Mouse (Mus musculus): Measurements from ENCODE around the gene Hist1h4k. TPM values are rescaled to one million over a fixed set of nuclear protein-coding genes. Genes with fewer than 3 reads are reported as not detected.
"Not testable (repeated sequence)": the region's sequence is repeated elsewhere in the genome, so short reads cannot be mapped to it uniquely, and the experiment has no call there.

Hist1h4k gene
- polyA plus RNA-seq, 1 experiment from 2014 or later = 2.7 TPM

DNA sequence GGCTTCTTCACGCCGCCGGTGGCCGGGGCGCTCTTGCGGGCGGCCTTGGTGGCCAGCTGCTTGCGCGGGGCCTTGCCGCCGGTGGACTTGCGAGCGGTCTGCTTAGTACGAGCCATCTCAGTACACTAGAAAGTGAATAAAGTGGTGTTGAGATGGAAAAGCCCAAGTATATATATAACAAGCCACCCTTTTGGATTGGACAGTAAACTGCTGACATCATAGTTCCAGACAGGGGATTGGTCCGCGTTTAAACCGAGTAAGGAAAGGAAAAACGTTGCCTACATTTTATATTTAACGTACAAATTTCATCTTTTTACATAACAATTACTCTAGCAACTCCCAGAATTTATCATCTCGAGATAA lies 32.9 kb upstream of the Hist1h4k start, which contains the start of gene Hist1h3i:
Gene Hist1h3i (minus strand): TSS at position 116 of the 363 bp plus-strand sequence.
- peak; percentile 85 for ATAC-seq (ENCODE audit: low FRiP score)
- H3K4me3 ChIP-seq (replicated peaks) = peak within 1 kb of the TSS; percentile 41
- no peaks in the 10 kb centered on the region for H3K36me3 ChIP-seq
- peak within 1 kb of the TSS; percentile 72 for H3K4me2 ChIP-seq
- under 1% methylated on average over 15 of the region's 20 CpGs for WGBS
- H3K9ac ChIP-seq (replicated peaks) = peak within 1 kb of the TSS; percentile 45; the same call in 1 of the 2 replicates
- no peaks in the 10 kb centered on the region for H3K9me3 ChIP-seq (replicated peaks)
- peaks cover 43% of the 10 kb centered on the region for H3K4me1 ChIP-seq
- H3K27ac ChIP-seq (replicated peaks) = peak within 1 kb of the TSS; percentile 72
- H3K27me3 ChIP-seq (replicated peaks) = peaks cover 6% of the 10 kb centered on the region; the same call in 1 of the 2 replicates

DNA sequence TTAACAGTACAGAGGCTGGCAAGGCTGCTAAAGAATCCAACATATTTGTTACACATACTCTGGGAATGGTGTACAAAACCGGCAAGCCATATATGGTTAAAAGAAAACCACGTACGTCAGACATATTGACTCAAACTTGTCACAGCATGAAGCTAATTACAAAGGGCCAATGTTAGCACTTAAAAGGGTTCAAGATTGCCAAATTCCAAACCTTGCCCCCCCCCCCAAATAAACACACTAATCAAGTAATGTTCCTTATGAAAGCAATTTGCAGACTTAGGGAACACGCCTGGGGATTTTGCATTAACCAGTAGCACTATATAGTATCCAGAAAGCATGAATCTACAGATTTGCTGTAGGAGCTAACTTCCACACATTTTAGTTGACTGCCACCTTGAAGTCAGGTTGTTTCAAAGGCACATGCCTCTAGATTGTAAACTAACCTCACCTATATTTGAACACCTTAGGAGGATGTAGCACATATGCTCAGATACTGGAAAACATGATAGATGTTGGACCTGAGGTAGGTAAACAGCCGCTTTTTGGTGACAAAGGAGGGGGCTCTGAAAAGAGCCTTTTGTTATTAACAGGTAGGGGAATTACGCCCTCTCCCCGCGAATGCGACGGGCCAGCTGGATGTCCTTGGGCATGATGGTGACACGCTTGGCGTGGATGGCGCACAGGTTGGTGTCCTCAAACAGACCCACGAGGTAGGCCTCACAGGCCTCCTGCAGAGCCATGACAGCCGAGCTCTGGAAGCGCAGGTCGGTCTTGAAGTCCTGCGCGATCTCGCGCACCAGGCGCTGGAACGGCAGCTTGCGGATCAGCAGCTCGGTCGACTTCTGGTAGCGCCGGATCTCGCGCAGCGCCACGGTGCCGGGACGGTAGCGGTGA lies 32.3 kb upstream of the Hist1h4k start:
- H3K9me3 ChIP-seq (replicated peaks); ATAC-seq (ENCODE audit: low FRiP score); H3K36me3 ChIP-seq; H3K27me3 ChIP-seq (replicated peaks): not testable (repeated sequence)
- H3K9ac ChIP-seq (replicated peaks) = peak overlapping the region; percentile 45; the same call in 1 of the 2 replicates
- peak overlapping the region; percentile 72 for H3K27ac ChIP-seq (replicated peaks)
- H3K4me2 ChIP-seq = peak overlapping the region; percentile 72
- H3K4me1 ChIP-seq = peaks cover 39% of the 10 kb centered on the region
- WGBS = under 1% methylated on average over 15 of the region's 35 CpGs
- peak overlapping the region; percentile 41 for H3K4me3 ChIP-seq (replicated peaks)

DNA sequence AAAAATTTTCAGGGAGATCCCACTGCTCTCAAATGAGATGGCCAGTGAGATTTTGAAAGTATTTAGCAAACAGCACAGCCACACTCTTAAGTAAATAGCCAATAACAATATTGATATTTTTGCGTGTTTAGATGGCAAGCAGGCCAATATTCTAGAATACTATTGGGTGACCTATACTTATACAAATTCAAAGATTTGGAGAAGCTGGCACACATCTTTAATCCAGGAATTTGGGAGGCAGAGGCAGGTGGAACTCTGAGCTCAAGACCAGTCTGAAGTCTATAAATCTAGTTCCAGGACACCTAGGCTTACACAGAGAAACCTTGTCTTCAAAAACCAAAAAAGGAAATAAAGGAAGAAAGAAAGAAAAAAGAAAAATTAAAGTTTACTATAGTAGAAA lies 31.3 kb upstream of the Hist1h4k start:
- Histone ChIP-seq H3K9me3 (replicated peaks) (no peaks in the 10 kb centered on the region), H3K4me3 (replicated peaks) (no peak overlapping the region), H3K9ac (replicated peaks) (no peak overlapping the region), H3K36me3 (no peaks in the 10 kb centered on the region), H3K27me3 (replicated peaks) (peaks cover 6% of the 10 kb centered on the region; the same call in 1 of the 2 replicates), H3K4me2 (no peak overlapping the region), H3K27ac (replicated peaks) (no peak overlapping the region), H3K4me1 (peaks cover 39% of the 10 kb centered on the region)
- 96% methylated on average over 1 of the region's 1 CpGs for WGBS
- ATAC-seq (ENCODE audit: low FRiP score) = no peak

DNA sequence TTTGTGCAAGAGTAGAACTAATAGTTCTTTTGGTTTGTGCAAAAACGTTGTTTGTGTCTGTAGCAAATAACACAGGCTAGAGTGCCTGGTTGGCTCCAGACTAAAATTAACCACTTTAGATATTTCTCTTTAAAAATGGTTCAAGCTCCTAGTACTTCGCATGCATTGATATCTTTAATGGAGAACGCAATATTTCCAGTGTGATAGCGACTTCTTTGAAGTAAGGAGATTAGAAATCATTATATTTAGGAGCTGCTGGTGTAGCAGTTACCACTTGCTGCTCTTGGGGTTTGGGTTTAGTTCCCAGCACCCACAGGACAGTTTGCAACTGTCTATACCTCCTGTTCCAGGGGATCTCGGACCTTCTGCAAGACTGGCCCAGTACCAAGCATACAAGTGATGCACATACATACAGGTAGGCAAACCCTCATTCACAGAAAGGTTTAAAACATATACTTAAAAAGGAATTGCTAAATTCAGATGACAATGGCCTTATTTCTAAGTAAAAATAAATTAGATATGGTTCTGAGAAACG lies 30.8 kb upstream of the Hist1h4k start:
- no peak for ATAC-seq (ENCODE audit: low FRiP score)
- H3K4me2 ChIP-seq = peak overlapping the region; percentile 89
- H3K27ac ChIP-seq (replicated peaks) = no peak overlapping the region
- no peaks in the 10 kb centered on the region for H3K9me3 ChIP-seq (replicated peaks)
- peaks cover 6% of the 10 kb centered on the region; the same call in 1 of the 2 replicates for H3K27me3 ChIP-seq (replicated peaks)
- H3K36me3 ChIP-seq = no peaks in the 10 kb centered on the region
- peaks cover 36% of the 10 kb centered on the region for H3K4me1 ChIP-seq
- no peak overlapping the region for H3K4me3 ChIP-seq (replicated peaks)
- WGBS = 49% methylated on average over 6 of the region's 6 CpGs
- H3K9ac ChIP-seq (replicated peaks) = no peak overlapping the region; the same call in 1 of the 2 replicates

DNA sequence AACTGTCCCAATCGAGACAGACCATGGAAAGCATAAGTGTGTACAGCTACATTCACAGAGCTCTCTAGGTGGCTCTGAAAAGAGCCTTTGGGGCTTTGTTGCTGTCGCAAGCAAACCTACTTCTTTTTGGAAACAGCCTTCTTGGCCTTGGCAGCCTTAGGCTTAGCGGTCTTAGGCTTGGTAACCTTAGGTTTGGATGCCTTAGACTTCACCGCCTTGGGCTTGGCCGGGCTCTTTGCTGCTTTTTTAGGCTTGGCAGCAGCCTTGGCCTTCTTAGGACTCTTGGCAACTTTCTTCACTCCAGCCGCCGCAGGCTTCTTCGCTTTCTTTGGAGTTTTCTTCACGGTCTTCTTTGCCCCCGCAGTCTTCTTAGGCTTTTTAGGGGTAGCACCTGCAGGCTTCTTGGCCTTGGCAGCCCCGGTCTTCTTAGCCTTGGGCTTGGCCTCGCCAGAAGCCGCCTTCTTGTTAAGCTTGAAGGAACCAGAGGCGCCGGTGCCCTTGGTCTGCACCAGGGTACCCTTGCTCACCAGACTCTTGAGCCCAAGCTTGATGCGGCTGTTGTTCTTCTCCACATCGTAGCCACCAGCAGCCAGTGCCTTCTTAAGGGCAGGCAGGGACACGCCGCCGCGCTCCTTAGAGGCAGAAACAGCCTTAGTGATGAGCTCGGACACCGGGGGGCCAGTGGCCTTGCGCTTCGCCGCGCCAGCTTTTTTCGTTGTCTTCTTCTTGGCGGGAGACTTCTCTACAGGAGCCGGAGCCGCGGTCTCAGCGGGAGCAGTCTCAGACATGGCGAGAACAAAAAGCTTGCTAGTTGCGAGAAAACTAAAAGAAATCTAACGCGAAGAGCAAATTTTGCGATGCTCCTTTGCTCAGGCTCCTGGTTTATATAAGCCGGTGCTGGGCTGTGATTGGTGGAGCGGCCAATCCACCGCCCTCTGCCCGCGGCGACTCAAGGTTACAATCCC lies 29.7 kb upstream of the Hist1h4k start, which contains the start of gene Hist1h1b:
Gene Hist1h1b (minus strand): TSS at position 859 of the 965 bp plus-strand sequence.
- ATAC-seq (ENCODE audit: low FRiP score) = peak; percentile 4; the same call in 1 of the 2 replicates
- under 1% methylated on average over 44 of the region's 44 CpGs for WGBS
- no peaks in the 10 kb centered on the region for H3K36me3 ChIP-seq

DNA sequence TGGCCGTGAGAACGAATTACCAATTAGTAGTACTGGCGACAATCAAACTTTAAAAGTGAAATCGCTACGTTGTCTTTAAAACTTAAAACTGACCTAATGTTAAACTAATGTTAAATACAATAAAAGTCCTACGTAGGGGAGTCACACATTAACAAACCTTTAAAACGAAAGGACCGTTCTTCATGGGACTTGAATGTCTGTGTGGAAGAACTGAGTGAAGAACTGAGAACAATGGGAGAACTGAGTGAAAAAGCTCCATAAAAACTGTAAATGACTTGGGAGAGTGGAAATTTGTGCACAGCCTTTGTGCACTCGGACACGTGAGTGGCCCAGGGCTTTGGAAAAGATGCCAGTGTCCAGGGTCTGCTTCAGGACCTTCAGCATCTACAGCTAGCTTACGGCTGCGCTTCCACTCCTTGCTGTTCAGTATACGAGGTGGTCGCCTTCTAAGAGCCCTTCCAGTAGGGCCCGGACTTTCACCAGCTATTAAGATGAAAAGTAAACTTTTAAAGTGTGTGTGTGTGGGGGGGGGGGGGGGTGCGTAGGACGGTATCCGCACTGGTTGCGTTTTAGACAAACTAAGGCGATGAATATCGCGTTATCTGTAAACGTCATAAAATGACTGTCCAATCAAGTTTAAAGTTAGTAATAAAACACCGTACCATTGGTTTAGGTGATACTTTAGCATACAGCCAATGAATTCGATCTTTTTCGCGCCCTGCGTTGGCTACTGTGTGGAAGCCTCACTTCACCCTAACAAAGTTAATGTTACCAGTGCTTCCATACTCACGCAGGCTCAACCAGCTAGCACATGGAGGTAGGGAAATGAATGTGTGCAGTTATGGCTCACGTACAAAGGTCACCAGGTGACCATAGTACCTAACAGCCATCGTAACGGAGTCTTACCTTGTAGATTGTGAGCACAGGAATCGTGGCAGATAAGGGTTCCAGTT lies 28.8 kb upstream of the Hist1h4k start:
- WGBS = 3% methylated on average over 33 of the region's 33 CpGs
- Histone ChIP-seq H3K27me3 (replicated peaks) (peaks cover 6% of the 10 kb centered on the region; the same call in 1 of the 2 replicates), H3K4me3 (replicated peaks) (peak overlapping the region; percentile 49), H3K4me1 (peaks cover 29% of the 10 kb centered on the region), H3K9me3 (replicated peaks) (no peaks in the 10 kb centered on the region), H3K36me3 (no peaks in the 10 kb centered on the region), H3K27ac (replicated peaks) (peak overlapping the region; percentile 79; the same call in 1 of the 2 replicates), H3K4me2 (peak overlapping the region; percentile 89), H3K9ac (replicated peaks) (peak overlapping the region; percentile 56)
- peak; percentile 94 for ATAC-seq (ENCODE audit: low FRiP score)

More for the DNA sequence above, 29.7 kb upstream of the Hist1h4k start, which contains the start of gene Hist1h1b:
- H3K4me2 ChIP-seq = peak within 1 kb of the TSS; percentile 89
- H3K27ac ChIP-seq (replicated peaks) = peak within 1 kb of the TSS; percentile 60
- peaks cover 6% of the 10 kb centered on the region; the same call in 1 of the 2 replicates for H3K27me3 ChIP-seq (replicated peaks)
- H3K9me3 ChIP-seq (replicated peaks) = no peaks in the 10 kb centered on the region
- peaks cover 33% of the 10 kb centered on the region for H3K4me1 ChIP-seq
- peak within 1 kb of the TSS; percentile 50 for H3K9ac ChIP-seq (replicated peaks)
- H3K4me3 ChIP-seq (replicated peaks) = peak within 1 kb of the TSS; percentile 49

DNA sequence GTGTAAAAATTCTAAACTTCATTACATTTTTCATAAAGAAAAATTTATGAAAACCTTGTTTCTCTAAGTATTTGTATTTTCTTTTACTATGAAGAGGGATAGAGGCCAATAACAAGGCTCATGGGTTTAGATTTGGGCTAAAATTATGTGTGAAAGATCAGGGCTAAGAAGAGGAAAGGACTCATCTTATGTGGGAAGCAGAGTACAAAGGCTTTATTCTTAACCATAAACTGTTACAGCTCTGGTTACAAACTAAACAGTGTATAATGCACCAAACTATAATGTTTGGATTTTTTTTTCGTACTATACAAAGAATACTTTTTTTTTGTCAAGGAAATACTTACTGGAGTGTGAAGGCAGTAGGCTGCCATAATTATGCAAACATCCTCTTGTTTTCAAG lies 5.4 kb upstream of the Hist1h4k start:
- WGBS = 71% methylated on average over 1 of the region's 1 CpGs
- no peaks in the 10 kb centered on the region for H3K27me3 ChIP-seq (replicated peaks)
- no peaks in the 10 kb centered on the region for H3K36me3 ChIP-seq
- H3K4me1 ChIP-seq = peaks cover 15% of the 10 kb centered on the region
- no peak overlapping the region for H3K4me3 ChIP-seq (replicated peaks)
- no peak overlapping the region for H3K9ac ChIP-seq (replicated peaks)
- no peak overlapping the region for H3K27ac ChIP-seq (replicated peaks)
- H3K4me2 ChIP-seq = no peak overlapping the region
- no peak for ATAC-seq (ENCODE audit: low FRiP score)
- H3K9me3 ChIP-seq (replicated peaks) = no peaks in the 10 kb centered on the region

DNA sequence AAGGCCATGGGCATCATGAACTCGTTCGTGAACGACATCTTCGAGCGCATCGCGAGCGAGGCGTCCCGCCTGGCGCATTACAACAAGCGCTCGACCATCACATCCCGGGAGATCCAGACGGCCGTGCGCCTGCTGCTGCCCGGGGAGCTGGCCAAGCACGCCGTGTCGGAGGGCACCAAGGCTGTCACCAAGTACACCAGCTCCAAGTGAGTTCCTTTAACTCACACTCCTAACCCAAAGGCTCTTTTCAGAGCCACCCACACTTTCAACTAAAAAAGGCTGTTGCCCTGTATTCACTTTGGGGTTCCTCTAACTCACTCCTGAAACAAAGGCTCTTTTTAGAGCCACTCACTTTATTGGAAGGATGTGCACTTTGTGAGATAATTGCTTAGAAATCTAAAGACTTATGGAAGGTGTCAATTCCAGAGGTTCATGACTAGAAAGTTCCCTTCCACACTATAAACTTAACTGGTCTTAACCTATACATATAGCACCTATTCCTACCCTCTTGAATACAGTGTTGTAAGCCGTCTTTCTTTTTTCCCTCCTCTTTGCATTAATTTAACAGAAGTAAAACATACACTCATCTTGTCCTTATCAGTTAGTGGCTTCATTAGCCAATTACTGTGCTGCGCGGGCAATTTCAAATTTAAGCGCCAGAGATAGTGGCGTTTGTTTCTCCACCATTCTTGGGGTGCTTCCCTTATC lies 4.1 kb upstream of the Hist1h4k start:
- H3K9ac ChIP-seq (replicated peaks); ATAC-seq (ENCODE audit: low FRiP score); H3K36me3 ChIP-seq; H3K9me3 ChIP-seq (replicated peaks); H3K27me3 ChIP-seq (replicated peaks): not testable (repeated sequence)
- WGBS = under 1% methylated on average over 17 of the region's 26 CpGs
- peak overlapping the region; percentile 48 for H3K4me3 ChIP-seq (replicated peaks)
- peaks cover 20% of the 10 kb centered on the region for H3K4me1 ChIP-seq
- peak overlapping the region; percentile 80 for H3K4me2 ChIP-seq
- peak overlapping the region; percentile 92 for H3K27ac ChIP-seq (replicated peaks)

DNA sequence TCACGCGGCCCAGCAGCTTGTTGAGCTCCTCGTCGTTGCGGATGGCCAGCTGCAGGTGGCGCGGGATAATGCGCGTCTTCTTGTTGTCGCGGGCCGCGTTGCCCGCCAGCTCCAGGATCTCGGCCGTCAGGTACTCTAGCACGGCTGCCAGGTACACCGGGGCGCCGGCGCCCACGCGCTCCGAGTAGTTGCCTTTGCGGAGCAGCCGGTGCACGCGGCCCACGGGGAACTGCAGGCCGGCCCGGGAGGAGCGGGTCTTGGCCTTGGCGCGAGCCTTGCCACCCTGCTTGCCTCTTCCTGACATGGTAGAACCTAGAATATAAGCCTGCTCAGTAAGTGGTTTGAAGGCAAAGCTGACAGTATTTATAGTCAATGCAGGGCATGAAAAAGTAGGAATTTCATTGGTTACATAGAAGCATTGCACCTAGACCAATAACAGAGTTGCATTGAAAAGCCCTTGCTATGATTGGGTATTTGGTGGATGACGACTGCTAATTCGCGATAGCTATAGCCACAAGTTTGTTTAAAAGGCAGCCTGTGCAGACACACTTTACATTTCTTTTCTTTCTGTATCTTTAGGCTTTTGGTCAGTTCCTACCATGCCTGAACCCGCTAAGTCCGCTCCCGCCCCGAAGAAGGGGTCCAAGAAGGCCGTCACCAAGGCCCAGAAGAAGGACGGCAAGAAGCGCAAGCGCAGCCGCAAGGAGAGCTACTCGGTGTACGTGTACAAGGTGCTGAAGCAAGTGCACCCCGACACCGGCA lies 3.4 kb upstream of the Hist1h4k start, which contains the start of the genes Hist1h2ak and Hist1h2bn:
Gene Hist1h2ak (minus strand): TSS at position 304 of the 762 bp plus-strand sequence.
Gene Hist1h2bn (plus strand): TSS at position 600 of the 762 bp plus-strand sequence.
- Histone ChIP-seq H3K4me1 (peaks cover 25% of the 10 kb centered on the region), H3K9ac (replicated peaks) (peak within 1 kb of the TSS; percentile 58), H3K4me3 (replicated peaks) (peak within 1 kb of the TSS; percentile 48), H3K4me2 (peak within 1 kb of the TSS; percentile 80), H3K27ac (replicated peaks) (peak within 1 kb of the TSS; percentile 92)
- not testable (repeated sequence) for H3K27me3 ChIP-seq (replicated peaks); H3K9me3 ChIP-seq (replicated peaks); H3K36me3 ChIP-seq
- under 1% methylated on average over 39 of the region's 50 CpGs for WGBS
- ATAC-seq (ENCODE audit: low FRiP score) = peak; percentile 95

Data from neural tube, embryonic 15.5 days (tissue).